Mouse (Mus musculus): ENCODE measurements around the gene Arl8b. TPM values are rescaled to one million over a fixed set of nuclear protein-coding genes. Genes with fewer than 3 reads are reported as not detected.

Gene Arl8b
- total and polyA plus RNA-seq, 3 experiments, result 37.7 to 120 (median 75.2) TPM

- TF ChIP-seq MYC (IDR thresholded peaks at IDR 0.05; ENCODE audit: low read depth, low read length), result no peak
- TF ChIP-seq ELF1 (IDR thresholded peaks at IDR 0.05; ENCODE audit: low read depth, low read length), result no peak
- no peak for TF ChIP-seq BHLHE40 (IDR thresholded peaks at IDR 0.05; ENCODE audit: borderline replicate concordance, low read depth, low read length)
- no peak for TF ChIP-seq POLR2AphosphoS5 (IDR thresholded peaks at IDR 0.05; ENCODE audit: borderline replicate concordance, low read depth, low read length)
- no peak for TF ChIP-seq MAZ (IDR thresholded peaks at IDR 0.05; ENCODE audit: low read depth, low read length)
- no peak for TF ChIP-seq NRF1 (IDR thresholded peaks at IDR 0.05; ENCODE audit: insufficient read depth, low read depth, low read length, poor library complexity, severe bottlenecking)
- no peak for TF ChIP-seq ZNF384 (IDR thresholded peaks at IDR 0.05; ENCODE audit: low read depth, low read length)
- TF ChIP-seq TBP (IDR thresholded peaks at IDR 0.05; ENCODE audit: low read depth, low read length), result no peak
- no peak for TF ChIP-seq CHD1 (IDR thresholded peaks at IDR 0.05; ENCODE audit: low read depth, low read length)
- TF ChIP-seq HCFC1 (IDR thresholded peaks at IDR 0.05; ENCODE audit: low read depth, low read length), result no peak
- TF ChIP-seq USF2 (IDR thresholded peaks at IDR 0.05; ENCODE audit: borderline replicate concordance in 1 of 2, insufficient read depth in 1 of 2, low read depth in 1 of 2, low read length in 2 of 2), result no peak
- no peak for TF ChIP-seq SMC3 (IDR thresholded peaks at IDR 0.05; ENCODE audit: low read depth, low read length)
- TF ChIP-seq MEF2A (IDR thresholded peaks at IDR 0.05; ENCODE audit: extremely low read depth, insufficient replicate concordance, low read depth, low read length, poor library complexity, severe bottlenecking), result no peak
- TF ChIP-seq SIN3A (IDR thresholded peaks at IDR 0.05; ENCODE audit: low read length), result no peak
- no peak for TF ChIP-seq EP300 (IDR thresholded peaks at IDR 0.05; ENCODE audit: low read depth in 1 of 2, low read length in 2 of 2)
- TF ChIP-seq POLR2AphosphoS2 (IDR thresholded peaks at IDR 0.05; ENCODE audit: low read length), result no peak
- Histone ChIP-seq H3K4me1 (ENCODE audit: control insufficient read depth in 1 of 2, insufficient read depth in 2 of 2, low read length in 2 of 2) (no peaks in the 10 kb centered on the region), H3K36me3 (ENCODE audit: control insufficient read depth in 1 of 2, insufficient read depth in 2 of 2, low read length in 2 of 2) (no peaks in the 10 kb centered on the region; a peak in 1 of 4 replicates), H3K27me3 (ENCODE audit: control insufficient read depth in 1 of 2, insufficient read depth in 2 of 2, low read length in 2 of 2) (no peaks in the 10 kb centered on the region), H3K79me2 (ENCODE audit: control insufficient read depth, insufficient read depth, low read length, poor library complexity) (peaks cover 44% of the 10 kb centered on the region), H3K9ac (ENCODE audit: control insufficient read depth, low read depth, low read length, poor library complexity, severe bottlenecking) (no peak overlapping the region), H3K9me3 (replicated peaks; ENCODE audit: insufficient read depth, low read length) (no peaks in the 10 kb centered on the region), H3K4me3 (ENCODE audit: control insufficient read depth in 1 of 2, insufficient read depth in 1 of 2, low read depth in 2 of 2, low read length in 2 of 2) (no peak overlapping the region), H3K27ac (ENCODE audit: control insufficient read depth, low read depth, low read length) (no peak overlapping the region)
- DNase-seq (ENCODE audit: low read depth, low spot score), result no peak
These were observed 24.5 kb downstream of the Arl8b start for GRCm38 (mm10) chr6:108807446-108807845.

GRCm38 (mm10) chr6:108808786-108809185 lies 25.9 kb downstream of the Arl8b start:
- H3K4me3 ChIP-seq (ENCODE audit: control insufficient read depth in 1 of 2, insufficient read depth in 1 of 2, low read depth in 2 of 2, low read length in 2 of 2), result no peak overlapping the region
- TF ChIP-seq GABPA (IDR thresholded peaks at IDR 0.05; ENCODE audit: low read depth, low read length) (no peak), CTCF (IDR thresholded peaks at IDR 0.05 in 2 of 3, conservative IDR thresholded peaks at IDR 0.05 in 1 of 3; ENCODE audit: control insufficient read depth in 1 of 3, insufficient read depth in 1 of 3, low read depth in 2 of 3, low read length in 3 of 3, poor library complexity in 1 of 3, severe bottlenecking in 1 of 3) (peak in 1 of 3 experiments; percentile 25; a peak in 1 of 6 replicates)
- H3K27ac ChIP-seq (ENCODE audit: control insufficient read depth, low read depth, low read length), result no peak overlapping the region
- no peaks in the 10 kb centered on the region for H3K9me3 ChIP-seq (replicated peaks; ENCODE audit: insufficient read depth, low read length)
- no peaks in the 10 kb centered on the region; a peak in 1 of 4 replicates for H3K36me3 ChIP-seq (ENCODE audit: control insufficient read depth in 1 of 2, insufficient read depth in 2 of 2, low read length in 2 of 2)
- H3K4me1 ChIP-seq (ENCODE audit: control insufficient read depth in 1 of 2, insufficient read depth in 2 of 2, low read length in 2 of 2), result no peaks in the 10 kb centered on the region
- no peaks in the 10 kb centered on the region for H3K27me3 ChIP-seq (ENCODE audit: control insufficient read depth in 1 of 2, insufficient read depth in 2 of 2, low read length in 2 of 2)
- peaks cover 44% of the 10 kb centered on the region for H3K79me2 ChIP-seq (ENCODE audit: control insufficient read depth, insufficient read depth, low read length, poor library complexity)
- H3K9ac ChIP-seq (ENCODE audit: control insufficient read depth, low read depth, low read length, poor library complexity, severe bottlenecking), result no peak overlapping the region
- no peak for DNase-seq (ENCODE audit: low read depth, low spot score)
